Mouse (Mus musculus) stomach, embryonic 14.5 days (tissue): ENCODE data around the gene Myl6b. TPM values are rescaled to one million over a fixed set of nuclear protein-coding genes. Genes with fewer than 3 reads are reported as not detected.

ENCODE experiments used
- ATAC-seq: fragments of 200-750 bp; cut with Nextera tagmentation; 2 replicates; pipeline ENCODE4 v1.8.0; 2017; ENCODE audit warnings: low read depth, moderate TSS enrichment; ENCODE audit not compliant: insufficient number of reproducible peaks, insufficient read depth, low FRiP score
- H3K27ac ChIP-seq: fragments of 300-500 bp; sonication (generic); 2 replicates; pipeline ENCODE4 v1.5.1; 2014; ENCODE audit warnings: mild to moderate bottlenecking, low read length, moderate library complexity, mixed read lengths
- H3K27me3 ChIP-seq: fragments of 300-500 bp; sonication (generic); 2 replicates; pipeline ENCODE4 v1.6.1; 2014; ENCODE audit warnings: low read length, control low read depth, mixed read lengths; ENCODE audit not compliant: control insufficient read depth, insufficient read depth
- H3K36me3 ChIP-seq: fragments of 300-500 bp; sonication (generic); 2 replicates; pipeline ENCODE4 v1.6.1; 2014; ENCODE audit warnings: mild to moderate bottlenecking, control low read depth, low read length, moderate library complexity, mixed read lengths; ENCODE audit not compliant: control insufficient read depth, insufficient read depth
- H3K4me1 ChIP-seq: fragments of 300-500 bp; sonication (generic); 2 replicates; pipeline ENCODE4 v1.6.1; 2014; ENCODE audit warnings: low read length, control low read depth, mixed read lengths; ENCODE audit not compliant: control insufficient read depth, insufficient read depth
- H3K4me2 ChIP-seq: fragments of 300-500 bp; sonication (generic); replicated peaks from 2 replicates; pipeline ENCODE4 v1.6.1; 2014; ENCODE audit warnings: low read depth, low read length, control low read depth
- H3K4me3 ChIP-seq: fragments of 300-500 bp; sonication (generic); 2 replicates; pipeline ENCODE4 v1.5.1; 2014; ENCODE audit warnings: low read depth, low read length, control low read depth
- H3K9ac ChIP-seq: fragments of 300-500 bp; sonication (generic); replicated peaks from 2 replicates; pipeline ENCODE4 v1.6.1; 2014; ENCODE audit warnings: low read depth, mild to moderate bottlenecking, control low read depth, low read length, moderate library complexity, mixed read lengths
- H3K9me3 ChIP-seq: fragments of 300-500 bp; sonication (generic); 2 replicates; pipeline ENCODE4 v1.6.1; 2016; ENCODE audit warnings: low read depth, low read length, control low read depth; ENCODE audit not compliant: control insufficient read depth
- WGBS: fragments of 180-500 bp; shearing (Covaris S2); extraction: QIAGEN DNeasy Blood & Tissue Kit; methylation state at CpG from one replicate; pipeline ENCODE4 v1.1.7; 2014; 5-methylcytosine and 5-hydroxymethylcytosine counted together
- polyA plus RNA-seq: library from polyadenylated mRNA; unstranded; fragments of >200 nt; fragmentation: Nextera tagmentation; extraction: Ambion mirVana; gene quantifications from 2 replicates; pipeline ENCODE4 v1.2.1, GENCODE M21; 2014

Myl6b gene
- polyA plus RNA-seq, 1 experiment from 2014 or later: 3.2 TPM

- peak overlapping the region; percentile 77 for H3K4me3 ChIP-seq
- H3K27me3 ChIP-seq: no peaks in the 10 kb centered on the region
- peak overlapping the region; percentile 93 for H3K27ac ChIP-seq
- H3K4me2 ChIP-seq: peak overlapping the region; percentile 86
- peak; percentile 43 for ATAC-seq
- H3K9me3 ChIP-seq: no peaks in the 10 kb centered on the region
- H3K36me3 ChIP-seq: peaks cover 32% of the 10 kb centered on the region
- under 1% methylated on average over 44 of the region's 67 CpGs for WGBS
- peaks cover 13% of the 10 kb centered on the region for H3K4me1 ChIP-seq
- H3K9ac ChIP-seq: peak overlapping the region; percentile 92
Observed at GRCm38 (mm10) chr10:128459409-128460269, 38.8 kb downstream of the Myl6b start.

GRCm38 (mm10) chr10:128458719-128459408, 39.6 kb downstream of the Myl6b start, which contains the start of gene Smarcc2:
TSS of gene Smarcc2 (plus strand) at chr10:128459248.
- Histone ChIP-seq H3K27ac (peak within 1 kb of the TSS; percentile 93), H3K36me3 (peaks cover 24% of the 10 kb centered on the region), H3K4me1 (peaks cover 13% of the 10 kb centered on the region), H3K9ac (peak within 1 kb of the TSS; percentile 92), H3K27me3 (no peaks in the 10 kb centered on the region), H3K4me3 (peak within 1 kb of the TSS; percentile 77), H3K4me2 (peak within 1 kb of the TSS; percentile 86), H3K9me3 (no peaks in the 10 kb centered on the region)
- ATAC-seq: peak; percentile 83
- WGBS: under 1% methylated on average over 75 of the region's 86 CpGs

- Histone ChIP-seq H3K4me2 (peak overlapping the region; percentile 46), H3K9me3 (no peaks in the 10 kb centered on the region), H3K36me3 (peaks cover 19% of the 10 kb centered on the region), H3K9ac (peak overlapping the region; percentile 92), H3K27me3 (no peaks in the 10 kb centered on the region), H3K4me3 (peak overlapping the region; percentile 77), H3K27ac (peak overlapping the region; percentile 93), H3K4me1 (peaks cover 13% of the 10 kb centered on the region)
- peak; percentile 62 for ATAC-seq
- WGBS: under 1% methylated on average over 29 of the region's 29 CpGs
Observed at GRCm38 (mm10) chr10:128458348-128458718, 40.2 kb downstream of the Myl6b start.

- Histone ChIP-seq H3K27ac (no peak overlapping the region), H3K36me3 (peaks cover 12% of the 10 kb centered on the region), H3K9me3 (no peaks in the 10 kb centered on the region), H3K9ac (no peak overlapping the region), H3K4me1 (peaks cover 13% of the 10 kb centered on the region), H3K27me3 (no peaks in the 10 kb centered on the region), H3K4me2 (0 out of 2 replicates have a peak overlapping the region, but pooled peaks have one; percentile 46), H3K4me3 (no peak overlapping the region; the same call in 1 of the 2 replicates)
- WGBS: 80% methylated on average over 6 of the region's 6 CpGs
- ATAC-seq: no peak
Observed at GRCm38 (mm10) chr10:128457676-128458075, 40.8 kb downstream of the Myl6b start.

- Histone ChIP-seq H3K4me2 (peak overlapping the region; percentile 26; the same call in 1 of the 2 replicates), H3K9ac (no peak overlapping the region)
Observed at GRCm38 (mm10) chr10:128455280-128455679, 43.2 kb downstream of the Myl6b start.

GRCm38 (mm10) chr10:128454471-128454870, 44.0 kb downstream of the Myl6b start:
- WGBS: 69% methylated on average over 3 of the region's 3 CpGs
- H3K27me3 ChIP-seq: no peaks in the 10 kb centered on the region
- no peaks in the 10 kb centered on the region for H3K9me3 ChIP-seq
- no peak overlapping the region for H3K27ac ChIP-seq
- no peak for ATAC-seq
- no peak overlapping the region for H3K9ac ChIP-seq
- no peaks in the 10 kb centered on the region for H3K36me3 ChIP-seq
- no peak overlapping the region for H3K4me3 ChIP-seq
- no peaks in the 10 kb centered on the region for H3K4me1 ChIP-seq
- H3K4me2 ChIP-seq: no peak overlapping the region

More at GRCm38 (mm10) chr10:128455280-128455679, 43.2 kb downstream of the Myl6b start:
- Histone ChIP-seq H3K36me3 (no peaks in the 10 kb centered on the region), H3K4me3 (no peak overlapping the region), H3K27ac (no peak overlapping the region), H3K4me1 (peaks cover 2% of the 10 kb centered on the region), H3K27me3 (no peaks in the 10 kb centered on the region), H3K9me3 (no peaks in the 10 kb centered on the region)
- no peak for ATAC-seq
- 3% methylated on average over 6 of the region's 6 CpGs for WGBS

- Histone ChIP-seq H3K4me2 (no peak overlapping the region), H3K27ac (no peak overlapping the region), H3K36me3 (no peaks in the 10 kb centered on the region), H3K4me1 (no peaks in the 10 kb centered on the region), H3K27me3 (no peaks in the 10 kb centered on the region), H3K9ac (no peak overlapping the region), H3K9me3 (no peaks in the 10 kb centered on the region), H3K4me3 (no peak overlapping the region)
- ATAC-seq: no peak
- WGBS: 85% methylated on average over 6 of the region's 6 CpGs
Observed at GRCm38 (mm10) chr10:128451014-128451413, 47.5 kb downstream of the Myl6b start.

GRCm38 (mm10) chr10:128445407-128445806, 53.1 kb downstream of the Myl6b start:
- H3K4me1 ChIP-seq: no peaks in the 10 kb centered on the region
- H3K27ac ChIP-seq: no peak overlapping the region
- 71% methylated on average over 4 of the region's 4 CpGs for WGBS
- H3K27me3 ChIP-seq: no peaks in the 10 kb centered on the region
- H3K4me2 ChIP-seq: no peak overlapping the region
- peaks cover 9% of the 10 kb centered on the region for H3K36me3 ChIP-seq
- H3K4me3 ChIP-seq: no peak overlapping the region
- H3K9ac ChIP-seq: no peak overlapping the region
- H3K9me3 ChIP-seq: no peaks in the 10 kb centered on the region
- no peak for ATAC-seq
